Mouse (Mus musculus): ENCODE data around the gene Polr1e.
"Not testable (repeated sequence)": the region's sequence is repeated elsewhere in the genome, so short reads cannot be mapped to it uniquely, and the experiment has no call there.

Polr1e gene

GRCm38 (mm10) chr4:45018452-45018980 is at the start of gene Polr1e:
Gene Polr1e (plus strand): TSS chr4:45018583.
- DNase-seq = peak; percentile 80

GRCm38 (mm10) chr4:44970056-44970455 is 48.3 kb upstream of the Polr1e start:
- no peak for DNase-seq

GRCm38 (mm10) chr4:44970612-44971110 is 47.7 kb upstream of the Polr1e start:
- no peak for DNase-seq

- DNase-seq = peak; percentile 82
Observed at GRCm38 (mm10) chr4:44973450-44973849, 44.9 kb upstream of the Polr1e start.

GRCm38 (mm10) chr4:44973871-44974270 is 44.5 kb upstream of the Polr1e start:
- DNase-seq = no peak

GRCm38 (mm10) chr4:44974331-44974730 is 44.1 kb upstream of the Polr1e start:
- no peak for DNase-seq

GRCm38 (mm10) chr4:44976026-44976615 is 42.3 kb upstream of the Polr1e start:
- no peak for DNase-seq

GRCm38 (mm10) chr4:44976921-44977710 is 41.3 kb upstream of the Polr1e start:
- DNase-seq = no peak

- DNase-seq = no peak
Observed at GRCm38 (mm10) chr4:44978175-44978574, 40.2 kb upstream of the Polr1e start.

- no peak for DNase-seq
Observed at GRCm38 (mm10) chr4:44979794-44980338, 38.5 kb upstream of the Polr1e start.

GRCm38 (mm10) chr4:44981280-44981973 is 37.0 kb upstream of the Polr1e start, which contains the start of gene Grhpr:
Gene Grhpr (plus strand): TSS chr4:44981395.
- DNase-seq = peak; percentile 72

GRCm38 (mm10) chr4:44981974-44982287 is 36.5 kb upstream of the Polr1e start:
- DNase-seq = no peak

GRCm38 (mm10) chr4:44982440-44983130 is 35.8 kb upstream of the Polr1e start:
- DNase-seq = no peak

GRCm38 (mm10) chr4:44983131-44983740 is 35.1 kb upstream of the Polr1e start:
- no peak for DNase-seq

GRCm38 (mm10) chr4:44990560-44990959 is 27.8 kb upstream of the Polr1e start:
- no peak for DNase-seq

GRCm38 (mm10) chr4:44992330-44992729 is 26.1 kb upstream of the Polr1e start:
- DNase-seq = not testable (repeated sequence)

GRCm38 (mm10) chr4:44993179-44993578 is 25.2 kb upstream of the Polr1e start:
- DNase-seq = not testable (repeated sequence)

GRCm38 (mm10) chr4:44993847-44994246 is 24.5 kb upstream of the Polr1e start:
- no peak for DNase-seq

- no peak for DNase-seq
Observed at GRCm38 (mm10) chr4:44994776-44995175, 23.6 kb upstream of the Polr1e start.

- no peak for DNase-seq
Observed at GRCm38 (mm10) chr4:44998071-44998470, 20.3 kb upstream of the Polr1e start.

GRCm38 (mm10) chr4:45000001-45000400 is 18.4 kb upstream of the Polr1e start:
- no peak for DNase-seq

GRCm38 (mm10) chr4:45005452-45005851 is 12.9 kb upstream of the Polr1e start:
- DNase-seq = no peak
